8 mouse cellular contexts compared by ENCODE assay signal in the genomic region with DNA sequence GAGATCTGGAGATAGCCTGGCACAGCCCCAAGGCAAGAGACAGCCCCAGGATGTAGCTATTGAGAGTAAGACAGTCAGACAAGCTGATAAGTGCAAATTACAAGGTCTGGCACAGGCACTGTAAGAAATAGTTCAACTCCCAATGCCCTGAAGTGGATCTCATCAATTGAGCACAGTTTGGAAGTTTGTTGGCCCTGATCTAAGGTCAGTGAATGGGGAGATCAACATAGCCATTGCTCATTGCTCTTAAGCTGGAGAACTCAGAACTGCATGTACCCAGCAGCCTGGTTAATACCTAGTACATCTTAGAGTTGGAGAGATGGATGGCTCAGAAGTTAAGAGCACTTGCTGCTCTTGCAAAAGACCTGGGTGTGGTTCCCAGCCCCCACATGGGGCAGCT.
"Had no signal": no experiment of that assay in that cellular context is flagged by ENCODE, and none has a peak within 500 bp of the region (broad histone marks: within the 10 kb centered on the region; RNA-seq: fewer than 3 reads in every experiment).

No protein-coding gene starts in this region.

- DNase-seq: kidney, adult 2 months; kidney, postnatal 25 days; layer of hippocampus, adult 9-11 months; liver; lung, adult 2 months; lung, postnatal 14 days; thymus, adult 18-20 months; thymus, postnatal 36 days had no signal
